Mouse (Mus musculus) B cell, adult 62 days (primary cell): Measurements from ENCODE around the gene Cd200r2. TPM values are rescaled to one million over a fixed set of nuclear protein-coding genes. Genes with fewer than 3 reads are reported as not detected.

Source experiments
- total RNA-seq: library from RNA; stranded (reverse); gene quantifications from 4 replicates; pipeline ENCODE4 v1.2.4, GENCODE M21; 2023

Cd200r2 gene
- total RNA-seq = not detected in 4 replicates

DNA sequence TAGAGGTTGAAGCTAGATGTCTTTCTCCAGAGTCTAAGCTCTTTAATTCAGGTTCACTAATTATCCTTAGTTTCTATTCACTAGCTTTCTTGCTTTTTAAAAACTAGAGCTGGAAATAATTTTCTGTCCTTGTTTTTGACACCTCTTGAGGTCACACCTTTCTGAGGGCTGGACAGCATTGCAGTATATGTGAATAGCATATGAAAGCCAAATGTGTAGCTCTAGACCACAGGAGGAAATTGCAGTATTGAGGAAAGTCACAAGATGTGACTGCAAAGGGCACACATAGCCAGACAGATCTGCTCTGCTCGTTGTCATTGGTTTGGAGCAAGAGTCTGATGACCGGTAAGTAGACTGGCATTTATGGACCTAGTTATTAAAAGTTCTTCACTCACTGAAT lies at the start of gene Cd200r2:
Gene Cd200r2 (plus strand): TSS at position 301 of the 400 bp plus-strand sequence.

DNA sequence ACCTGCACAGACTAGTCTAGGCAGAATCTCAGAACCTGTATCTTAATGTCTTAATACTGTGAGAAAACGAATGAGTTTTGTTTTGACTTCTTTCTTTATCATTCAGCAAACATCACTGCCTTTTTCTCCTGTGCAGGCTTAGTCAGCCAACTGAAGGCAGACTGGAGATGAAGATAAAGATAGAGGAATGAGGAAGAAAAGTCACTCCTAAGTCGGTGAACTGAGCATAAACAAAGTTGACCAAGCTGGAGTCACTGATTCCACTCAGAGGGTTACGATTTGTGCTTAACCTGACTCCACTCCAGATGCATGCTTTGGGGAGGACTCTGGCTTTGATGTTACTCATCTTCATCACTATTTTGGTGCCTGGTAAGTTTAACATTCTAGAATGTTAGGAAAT lies 76.6 kb downstream of the Cd200r2 start, which contains the start of gene Cd200r3:
Gene Cd200r3 (plus strand): TSS at position 211 of the 400 bp plus-strand sequence.

Other genes with a start within 250 kb of the Cd200r2 start
- 10.9 to 14.9 TPM (median 12.2 TPM) in 4 replicates for gene Nepro, start 142.8 kb upstream of the Cd200r2 start, total RNA-seq
- 6.4 to 12.1 TPM (median 9.7 TPM) in 4 replicates for gene Gtpbp8, start 120.7 kb upstream of the Cd200r2 start, total RNA-seq
- 0.30 to 0.81 TPM (median 0.44 TPM) in 4 replicates for gene Cd200r1, start 101.4 kb upstream of the Cd200r2 start, total RNA-seq
- 0.33 TPM in 1 of 4 replicates, not detected in the others for gene Cd200r4, start 55.4 kb upstream of the Cd200r2 start, total RNA-seq
- gene Cd200r3, start 76.6 kb downstream of the Cd200r2 start, total RNA-seq = not detected in 4 replicates
- gene Ccdc80, start 226.3 kb downstream of the Cd200r2 start, total RNA-seq = 0.14 to 0.38 TPM in 2 of 4 replicates, not detected in the others